Comparison of ENCODE assay signal across 12 mouse cellular contexts in genomic region chr9:69758506-69758905, GRCm38 (mm10). TPM values are rescaled to one million over a fixed set of nuclear protein-coding genes. Genes with fewer than 3 reads are reported as not detected.
DNase-seq lines count a peak whose midpoint lies in the region; ATAC-seq and TF ChIP-seq lines count a peak whose summit lies in the region.
"Had no signal": no experiment of that assay in that cellular context is flagged by ENCODE, and none has a peak within 500 bp of the region (broad histone marks: within the 10 kb centered on the region; RNA-seq: fewer than 3 reads in every experiment).

No protein-coding gene starts in this region.

- 0 out of 2 replicates have a peak overlapping the region, but pooled peaks have one; percentile 8 for H3K4me3 ChIP-seq in lung, postnatal 0 days (ENCODE audit: low read depth, low read length)
- peak overlapping the region; percentile 40 for H3K4me3 ChIP-seq in hindbrain, postnatal 0 days (ENCODE audit: low read length)
- peak overlapping the region; percentile 35 for H3K4me3 ChIP-seq in neural tube, embryonic 14.5 days (ENCODE audit: low read depth, low read length)

- H3K27ac ChIP-seq in lung, postnatal 0 days (ENCODE audit: low read length), result no peak overlapping the region
- no peak overlapping the region for H3K27ac ChIP-seq in hindbrain, postnatal 0 days
- H3K27ac ChIP-seq in neural tube, embryonic 14.5 days (ENCODE audit: low read depth, low read length), result peak overlapping the region; percentile 22; the same call in 1 of the 2 replicates
- H3K27ac ChIP-seq: embryonic facial prominence, embryonic 12.5 days had no signal

- no peak for TF ChIP-seq EP300 in lung, postnatal 0 days (IDR thresholded peaks at IDR 0.05)

- H3K9me3 ChIP-seq in lung, postnatal 0 days (ENCODE audit: low read length), result no peaks in the 10 kb centered on the region
- H3K9me3 ChIP-seq in hindbrain, postnatal 0 days (ENCODE audit: low read length), result no peaks in the 10 kb centered on the region
- no peaks in the 10 kb centered on the region for H3K9me3 ChIP-seq in neural tube, embryonic 14.5 days (ENCODE audit: control insufficient read depth, low read length)
- H3K9me3 ChIP-seq: embryonic facial prominence, embryonic 12.5 days had no signal

- no peak for TF ChIP-seq CTCF in lung, postnatal 0 days (IDR thresholded peaks at IDR 0.05)
- TF ChIP-seq CTCF in hindbrain, postnatal 0 days (IDR thresholded peaks at IDR 0.05; ENCODE audit: low read depth), result no peak

- ATAC-seq in lung, postnatal 0 days, result no peak
- no peak for ATAC-seq in hindbrain, postnatal 0 days
- ATAC-seq in neural tube, embryonic 14.5 days (ENCODE audit: low read depth), result no peak

- no peaks in the 10 kb centered on the region for H3K36me3 ChIP-seq in lung, postnatal 0 days (ENCODE audit: insufficient read depth, low read length)
- no peaks in the 10 kb centered on the region for H3K36me3 ChIP-seq in hindbrain, postnatal 0 days (ENCODE audit: insufficient read depth, low read length)
- no peaks in the 10 kb centered on the region for H3K36me3 ChIP-seq in neural tube, embryonic 14.5 days (ENCODE audit: control insufficient read depth, insufficient read depth, low read length)
- H3K36me3 ChIP-seq: embryonic facial prominence, embryonic 12.5 days had no signal

- peaks cover 96% of the 10 kb centered on the region for H3K27me3 ChIP-seq in lung, postnatal 0 days (replicated peaks; ENCODE audit: insufficient read depth, low read length)
- H3K27me3 ChIP-seq in hindbrain, postnatal 0 days (ENCODE audit: insufficient read depth, low read length), result peaks cover 87% of the 10 kb centered on the region
- H3K27me3 ChIP-seq in neural tube, embryonic 14.5 days (ENCODE audit: control insufficient read depth, insufficient read depth, low read length), result peaks cover 34% of the 10 kb centered on the region

- DNase-seq in embryo, embryonic 10 days (ENCODE audit: low spot score), result peak; percentile 75
- no peak for DNase-seq in embryo, embryonic 9.5 days (ENCODE audit: extremely low spot score)
- no peak for DNase-seq in lung, postnatal 0 days (ENCODE audit: low spot score)
- DNase-seq in lung, postnatal 36 days, result no peak
- DNase-seq in hindbrain, postnatal 0 days (ENCODE audit: low spot score), result no peak
- DNase-seq in cerebellum, postnatal 25 days, result no peak
- no peak for DNase-seq in adrenal gland, postnatal 10 days
- DNase-seq: right cerebral cortex, adult 18-20 months had no signal

- H3K9ac ChIP-seq in lung, postnatal 0 days (replicated peaks; ENCODE audit: low read depth), result no peak overlapping the region
- H3K9ac ChIP-seq in hindbrain, postnatal 0 days (replicated peaks; ENCODE audit: low read length), result peak overlapping the region; percentile 49
- peak overlapping the region; percentile 18; the same call in 1 of the 2 replicates for H3K9ac ChIP-seq in neural tube, embryonic 14.5 days (replicated peaks; ENCODE audit: low read depth, low read length)
- H3K9ac ChIP-seq: embryonic facial prominence, embryonic 12.5 days had no signal

- H3K4me1 ChIP-seq in lung, postnatal 0 days (ENCODE audit: insufficient read depth, low read depth, low read length), result no peaks in the 10 kb centered on the region
- H3K4me1 ChIP-seq in hindbrain, postnatal 0 days (ENCODE audit: insufficient read depth, low read length), result no peaks in the 10 kb centered on the region
- H3K4me1 ChIP-seq in neural tube, embryonic 14.5 days (ENCODE audit: control insufficient read depth, insufficient read depth, low read length), result peaks cover 12% of the 10 kb centered on the region

- H3K4me2 ChIP-seq in lung, postnatal 0 days (replicated peaks; ENCODE audit: low read depth, low read length), result 0 out of 2 replicates have a peak overlapping the region, but pooled peaks have one; percentile 2
- H3K4me2 ChIP-seq in hindbrain, postnatal 0 days (ENCODE audit: low read depth, low read length), result peak overlapping the region; percentile 42; the same call in 1 of the 2 replicates
- peak overlapping the region; percentile 48; the same call in 1 of the 2 replicates for H3K4me2 ChIP-seq in neural tube, embryonic 14.5 days (ENCODE audit: low read depth, low read length)
- H3K4me2 ChIP-seq: embryonic facial prominence, embryonic 12.5 days had no signal

- 1% methylated on average over 17 of the region's 17 CpGs for WGBS in lung, postnatal 0 days
- WGBS in hindbrain, postnatal 0 days, result under 1% methylated on average over 17 of the region's 17 CpGs
- WGBS in neural tube, embryonic 14.5 days, result under 1% methylated on average over 17 of the region's 17 CpGs

RNA-seq across cellular contexts. Expression of gene Foxb1, which starts 2.2 kb away (rescaled TPM):
- not detected in 2 replicates for polyA plus RNA-seq in lung, postnatal 0 days (2015; fragmentation: Nextera tagmentation; extraction: Ambion mirVana)
- total RNA-seq in hindbrain, postnatal 0 days (2014; rRNA removed), result 10.0 and 11.4 TPM in 2 replicates
- 5.5 and 5.7 TPM in 2 replicates for polyA plus RNA-seq in hindbrain, postnatal 0 days (2015; fragmentation: Nextera tagmentation; extraction: Ambion mirVana)
- polyA plus RNA-seq in neural tube, embryonic 14.5 days (2014; fragmentation: Nextera tagmentation; extraction: Ambion mirVana), result 4.1 and 4.7 TPM in 2 replicates
- total RNA-seq in adrenal gland, postnatal 10 days (2021), result not detected
- total RNA-seq: hematopoietic stem cell, adult 5-6 weeks; liver, adult 2 months had no signal
- polyA plus RNA-seq: liver, adult 2 months had no signal
